ENCODE assay signal across 8 mouse cellular contexts in the genomic region with DNA sequence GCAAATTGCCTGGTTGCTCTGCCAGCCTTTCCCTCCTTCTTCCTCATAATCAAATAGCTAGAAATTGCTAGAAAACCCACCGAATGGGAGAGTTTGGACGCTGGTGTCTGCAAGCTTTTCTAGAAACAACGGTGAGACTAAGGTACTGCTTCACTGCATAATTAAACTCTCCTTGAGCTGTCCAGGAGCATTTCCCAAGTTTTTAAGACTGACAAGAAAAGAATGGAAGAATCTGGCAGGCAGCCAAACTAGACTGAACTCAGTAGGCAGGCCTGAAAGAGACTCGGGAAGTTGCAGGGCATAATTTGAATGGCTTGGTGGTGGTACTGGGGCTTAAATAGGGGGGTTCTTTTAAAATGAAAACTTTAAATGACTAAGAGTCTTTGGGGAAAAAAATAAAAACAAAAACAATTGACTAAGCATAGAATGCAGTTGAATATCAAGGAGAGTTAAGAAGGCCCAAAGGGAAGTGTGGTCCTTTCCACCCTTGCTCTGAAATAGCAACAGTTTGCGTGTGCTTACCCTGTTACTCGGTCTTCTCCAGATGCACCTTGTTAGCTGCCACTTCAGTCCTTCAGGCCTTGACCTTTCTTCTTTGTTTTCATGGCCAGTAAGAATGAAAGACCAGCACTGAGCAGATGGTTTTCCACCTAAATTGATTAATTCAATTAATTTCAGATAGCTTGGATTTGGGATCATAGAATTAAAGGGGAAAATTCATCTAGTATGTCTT. TPM values are rescaled to one million over a fixed set of nuclear protein-coding genes. Genes with fewer than 3 reads are reported as not detected.
DNase-seq lines count a peak whose midpoint lies in the region; ATAC-seq and TF ChIP-seq lines count a peak whose summit lies in the region.

No protein-coding gene starts in this region.

- peaks cover 2% of the 10 kb centered on the region for H3K4me1 ChIP-seq in heart, adult 2 months (ENCODE audit: control insufficient read depth, insufficient read depth, low read length)
- H3K4me1 ChIP-seq in intestine, postnatal 0 days (replicated peaks; ENCODE audit: control insufficient read depth, insufficient read depth, low read length): no peaks in the 10 kb centered on the region
- no peaks in the 10 kb centered on the region for H3K4me1 ChIP-seq in stomach, embryonic 14.5 days (ENCODE audit: control insufficient read depth, insufficient read depth, low read length)

- no peak for TF ChIP-seq EP300 in heart, adult 2 months (IDR thresholded peaks at IDR 0.05; ENCODE audit: insufficient read depth, low read depth, low read length)

- H3K9ac ChIP-seq in heart, adult 2 months (ENCODE audit: low read depth, low read length): no peak overlapping the region
- no peak overlapping the region for H3K9ac ChIP-seq in intestine, postnatal 0 days (ENCODE audit: low read depth, low read length)
- H3K9ac ChIP-seq in stomach, embryonic 14.5 days (replicated peaks; ENCODE audit: low read depth, low read length): no peak overlapping the region

- peak overlapping the region; percentile 25 for H3K4me3 ChIP-seq in heart, adult 2 months
- 0 out of 2 replicates have a peak overlapping the region, but pooled peaks have one; percentile 81 for H3K4me3 ChIP-seq in intestine, postnatal 0 days (ENCODE audit: low read depth, low read length)
- H3K4me3 ChIP-seq in stomach, embryonic 14.5 days (ENCODE audit: low read depth, low read length): peak overlapping the region; percentile 87

- WGBS in heart, adult 2 months: 29% methylated on average over 6 of the region's 6 CpGs
- 35% methylated on average over 6 of the region's 6 CpGs for WGBS in intestine, postnatal 0 days
- WGBS in stomach, embryonic 14.5 days: 19% methylated on average over 6 of the region's 6 CpGs

- intact Hi-C loops in gastrocnemius, postnatal 36 days (cut with DNase I): loop anchor here (5.0 kb wide), 1 partner anchor 189 kb away; no protein-coding TSS in a partner anchor
- intact Hi-C loops in heart, adult 2 months (cut with DNase I): loop anchor here (5.0 kb wide), 3 partner anchors 84 to 764 kb away; no protein-coding TSS in a partner anchor

- no peak for TF ChIP-seq CTCF in brain, embryonic 14.5 days (IDR thresholded peaks at IDR 0.05; ENCODE audit: borderline replicate concordance, extremely low read depth, insufficient read depth, insufficient read length)
- TF ChIP-seq CTCF in heart, adult 2 months (IDR thresholded peaks at IDR 0.05): no peak
- no peak for TF ChIP-seq CTCF in intestine, postnatal 0 days (IDR thresholded peaks at IDR 0.05; ENCODE audit: low read depth)

- peak overlapping the region; percentile 95 for H3K4me2 ChIP-seq in intestine, postnatal 0 days (replicated peaks; ENCODE audit: low read depth)
- peak overlapping the region; percentile 66 for H3K4me2 ChIP-seq in stomach, embryonic 14.5 days (replicated peaks; ENCODE audit: low read depth, low read length)

- TF ChIP-seq POLR2A in brain, embryonic 14.5 days (IDR thresholded peaks at IDR 0.05; ENCODE audit: borderline replicate concordance, extremely low read depth, insufficient read depth, insufficient read length, poor library complexity, severe bottlenecking): no peak
- no peak for TF ChIP-seq POLR2A in heart, adult 2 months (IDR thresholded peaks at IDR 0.05; ENCODE audit: insufficient read depth, low read depth, low read length)

- no peaks in the 10 kb centered on the region for H3K9me3 ChIP-seq in intestine, postnatal 0 days (ENCODE audit: control insufficient read depth)
- H3K9me3 ChIP-seq in stomach, embryonic 14.5 days (ENCODE audit: control insufficient read depth, low read depth, low read length): no peaks in the 10 kb centered on the region

- no peaks in the 10 kb centered on the region for H3K36me3 ChIP-seq in heart, adult 2 months (ENCODE audit: control insufficient read depth, insufficient read depth, low read length)
- no peaks in the 10 kb centered on the region for H3K36me3 ChIP-seq in intestine, postnatal 0 days (ENCODE audit: control insufficient read depth, insufficient read depth)
- H3K36me3 ChIP-seq in stomach, embryonic 14.5 days (ENCODE audit: control insufficient read depth, insufficient read depth, low read length): no peaks in the 10 kb centered on the region

- no peak for ATAC-seq in intestine, postnatal 0 days
- no peak for ATAC-seq in stomach, embryonic 14.5 days (ENCODE audit: insufficient number of reproducible peaks, insufficient read depth, low FRiP score, low read depth)
- ATAC-seq in megakaryocyte, adult 5-6 weeks (ENCODE audit: poor library complexity, severe bottlenecking): no peak

- no peaks in the 10 kb centered on the region for H3K79me2 ChIP-seq in heart, adult 2 months (replicated peaks; ENCODE audit: control insufficient read depth, insufficient read depth, low read length)

- peak overlapping the region; percentile 45 for H3K27ac ChIP-seq in heart, adult 2 months
- no peak overlapping the region for H3K27ac ChIP-seq in intestine, postnatal 0 days (ENCODE audit: low read depth, low read length)
- peak overlapping the region; percentile 93; the same call in 1 of the 2 replicates for H3K27ac ChIP-seq in stomach, embryonic 14.5 days (ENCODE audit: low read length)

- H3K27me3 ChIP-seq in heart, adult 2 months (ENCODE audit: control insufficient read depth, insufficient read depth, low read length): no peaks in the 10 kb centered on the region; the same call in 1 of the 2 replicates
- H3K27me3 ChIP-seq in intestine, postnatal 0 days (replicated peaks; ENCODE audit: control insufficient read depth, insufficient read depth, low read length): no peaks in the 10 kb centered on the region
- H3K27me3 ChIP-seq in stomach, embryonic 14.5 days (ENCODE audit: control insufficient read depth, insufficient read depth, low read length): no peaks in the 10 kb centered on the region

- peak; percentile 28 for DNase-seq in gastrocnemius, postnatal 10 days
- DNase-seq in gastrocnemius, postnatal 36 days: no peak
- DNase-seq in brain, embryonic 14.5 days (ENCODE audit: low read depth): peak; percentile 93
- peak in 1 of 2 experiments; percentile 7 for DNase-seq in heart, adult 2 months
- peak; percentile 64 for DNase-seq in lung, postnatal 14 days

RNA-seq across cellular contexts. Expression of gene Gulp1, which starts 2.0 kb away (rescaled TPM):
- 10 to 100 TPM; 12.1 to 12.3 TPM for total RNA-seq in gastrocnemius, postnatal 10 days (2021)
- 1 to 10 TPM; 2.9 to 3.1 TPM for total RNA-seq in gastrocnemius, postnatal 36 days (2021)
- polyA plus RNA-seq in brain, embryonic 14.5 days (2012; rRNA removed): 6.7 and 7.3 TPM in 2 replicates
- 1 to 10 TPM; 5.2 to 6.2 TPM for total RNA-seq in heart, adult 2 months (2021)
- 2.3 and 3.3 TPM in 2 replicates for polyA plus RNA-seq in heart, adult 2 months (2012; rRNA removed)
- 10.9 and 13.0 TPM in 2 replicates for polyA plus RNA-seq in intestine, postnatal 0 days (2015; fragmentation: Nextera tagmentation; extraction: Ambion mirVana)
- 24.4 and 26.8 TPM in 2 replicates for polyA plus RNA-seq in stomach, embryonic 14.5 days (2014; fragmentation: Nextera tagmentation; extraction: Ambion mirVana)
- total RNA-seq in megakaryocyte, adult 5-6 weeks (2015): not detected in 2 replicates
- total RNA-seq in megakaryocyte, adult 5-6 weeks (2017): not detected in 2 replicates

Comparison
In these comparisons a context has a peak if more than half of its experiments do, and no peak if none do; other contexts are left out.
1. DNase-seq: peak in gastrocnemius, postnatal 10 days (single experiment), brain, embryonic 14.5 days (single experiment) and lung, postnatal 14 days (single experiment); none in gastrocnemius, postnatal 36 days (0 of 2).
2. H3K4me3 ChIP-seq: peak in every context shown above with its lines; median percentile 87 in stomach, embryonic 14.5 days; 81 in intestine, postnatal 0 days; 25 in heart, adult 2 months.